Mouse (Mus musculus) erythroblast, embryonic 14.5 days (primary cell): ENCODE data around the gene Dvl3.

Source experiments
- GATA1 ChIP-seq: IDR thresholded peaks from 2 replicates; pipeline ENCODE4 v1.6.1; 2012; ENCODE audit warnings: low read length, inconsistent platforms, mixed read lengths
- TAL1 ChIP-seq: IDR thresholded peaks from 3 replicates; pipeline ENCODE4 v1.6.1; 2012; ENCODE audit warnings: low read length, inconsistent platforms, mixed read lengths

- TF ChIP-seq TAL1 (no peak), GATA1 (no peak)
Observed at GRCm38 (mm10) chr16:20516726-20517201, at the start of gene Dvl3.
